Mouse (Mus musculus) heart, embryonic 14.5 days (tissue): ENCODE measurements around the gene Atraid. TPM values are rescaled to one million over a fixed set of nuclear protein-coding genes. Genes with fewer than 3 reads are reported as not detected.

Experiments
- polyA plus RNA-seq: library from polyadenylated mRNA; unstranded; fragments of >200 nt; fragmentation: Nextera tagmentation; extraction: Ambion mirVana; gene quantifications from 2 replicates; pipeline ENCODE4 v1.2.1, GENCODE M21; 2014

Atraid gene
- polyA plus RNA-seq, 1 experiment from 2014 or later: 156 TPM

Other genes starting within 250 kb of the Atraid start
- 14.4 and 18.4 TPM in 2 replicates for gene Mapre3, start 233.7 kb upstream of the Atraid start, polyA plus RNA-seq
- 43.7 and 48.6 TPM in 2 replicates for gene Tmem214, start 180.3 kb upstream of the Atraid start, polyA plus RNA-seq
- 10.5 and 10.8 TPM in 2 replicates for gene Agbl5, start 159.6 kb upstream of the Atraid start, polyA plus RNA-seq
- 437 and 480 TPM in 2 replicates for gene Ost4, start 140.5 kb upstream of the Atraid start, polyA plus RNA-seq
- gene Emilin1, start 134.9 kb upstream of the Atraid start, polyA plus RNA-seq: 91.8 and 108 TPM in 2 replicates
- gene Khk, start 126.9 kb upstream of the Atraid start, polyA plus RNA-seq: 9.7 and 12.1 TPM in 2 replicates
- 2.0 and 3.8 TPM in 2 replicates for gene Cgref1, start 102.7 kb upstream of the Atraid start, polyA plus RNA-seq
- gene Preb, start 88.0 kb upstream of the Atraid start, polyA plus RNA-seq: 49.7 and 59.5 TPM in 2 replicates
- 0.07 and 0.15 TPM in 2 replicates for gene Tcf23, start 79.7 kb upstream of the Atraid start, polyA plus RNA-seq
- gene Slc5a6, start 612 bp downstream of the Atraid start, polyA plus RNA-seq: 6.5 and 7.2 TPM in 2 replicates
- gene Cad, start 6.5 kb downstream of the Atraid start, polyA plus RNA-seq: 13.3 and 14.3 TPM in 2 replicates
- gene Dnajc5g, start 58.0 kb downstream of the Atraid start, polyA plus RNA-seq: not detected in 2 replicates
- 0.26 and 0.43 TPM in 2 replicates for gene Slc30a3, start 59.9 kb downstream of the Atraid start, polyA plus RNA-seq
- 7.0 and 9.3 TPM in 2 replicates for gene Trim54, start 68.4 kb downstream of the Atraid start, polyA plus RNA-seq
- not detected in 2 replicates for gene Ucn, start 90.5 kb downstream of the Atraid start, polyA plus RNA-seq
- 98.9 and 111 TPM in 2 replicates for gene Mpv17, start 105.9 kb downstream of the Atraid start, polyA plus RNA-seq
- gene Gm29609, start 131.6 kb downstream of the Atraid start, polyA plus RNA-seq: 1.1 and 2.0 TPM in 2 replicates
- gene Gtf3c2, start 131.8 kb downstream of the Atraid start, polyA plus RNA-seq: 39.9 and 42.6 TPM in 2 replicates
- 118 and 120 TPM in 2 replicates for gene Snx17, start 144.9 kb downstream of the Atraid start, polyA plus RNA-seq
- 50.7 and 52.5 TPM in 2 replicates for gene Eif2b4, start 145.1 kb downstream of the Atraid start, polyA plus RNA-seq
- 3.3 and 4.3 TPM in 2 replicates for gene Zfp513, start 154.0 kb downstream of the Atraid start, polyA plus RNA-seq
- gene Ppm1g, start 172.4 kb downstream of the Atraid start, polyA plus RNA-seq: 85.4 and 91.1 TPM in 2 replicates
- 124 and 125 TPM in 2 replicates for gene Nrbp1, start 192.6 kb downstream of the Atraid start, polyA plus RNA-seq
- gene Gm9970, start 192.9 kb downstream of the Atraid start, polyA plus RNA-seq: 0.41 and 1.1 TPM in 2 replicates
- gene Krtcap3, start 203.4 kb downstream of the Atraid start, polyA plus RNA-seq: 4.8 and 5.4 TPM in 2 replicates
- gene Ift172, start 242.8 kb downstream of the Atraid start, polyA plus RNA-seq: 22.3 and 28.5 TPM in 2 replicates
- gene Fndc4, start 247.8 kb downstream of the Atraid start, polyA plus RNA-seq: 21.7 and 22.8 TPM in 2 replicates
- not detected in 2 replicates for gene Gckr, start 249.1 kb downstream of the Atraid start, polyA plus RNA-seq